Mouse (Mus musculus): ENCODE measurements around the gene Etv6. TPM values are rescaled to one million over a fixed set of nuclear protein-coding genes. Genes with fewer than 3 reads are reported as not detected.

The Etv6 gene
- polyA plus RNA-seq, 1 experiment from 2014 or later = 3.8 TPM

- Histone ChIP-seq H3K27me3 (no peaks in the 10 kb centered on the region), H3K4me1 (replicated peaks) (no peaks in the 10 kb centered on the region), H3K4me2 (no peak overlapping the region), H3K4me3 (replicated peaks) (no peak overlapping the region), H3K9me3 (replicated peaks) (no peaks in the 10 kb centered on the region), H3K27ac (replicated peaks) (no peak overlapping the region), H3K36me3 (replicated peaks) (no peaks in the 10 kb centered on the region), H3K9ac (no peak overlapping the region)
- WGBS (ENCODE audit: insufficient replicate concordance) = 28% methylated on average over 1 of the region's 1 CpGs
- no peak for ATAC-seq (ENCODE audit: insufficient read depth)
These were observed 266.5 kb downstream of the Etv6 start for GRCm38 (mm10) chr6:134301951-134302350.

GRCm38 (mm10) chr6:134311346-134311745, 275.8 kb downstream of the Etv6 start:
- H3K4me3 ChIP-seq (replicated peaks) = no peak overlapping the region
- no peaks in the 10 kb centered on the region for H3K4me1 ChIP-seq (replicated peaks)
- no peaks in the 10 kb centered on the region for H3K36me3 ChIP-seq (replicated peaks)
- no peak overlapping the region for H3K9ac ChIP-seq
- WGBS (ENCODE audit: insufficient replicate concordance) = 66% methylated on average over 4 of the region's 4 CpGs
- H3K27ac ChIP-seq (replicated peaks) = no peak overlapping the region
- H3K27me3 ChIP-seq = no peaks in the 10 kb centered on the region
- no peak overlapping the region for H3K4me2 ChIP-seq
- ATAC-seq (ENCODE audit: insufficient read depth) = no peak
- H3K9me3 ChIP-seq (replicated peaks) = no peaks in the 10 kb centered on the region

- no peak for ATAC-seq (ENCODE audit: insufficient read depth)
- no peaks in the 10 kb centered on the region for H3K36me3 ChIP-seq (replicated peaks)
- no peaks in the 10 kb centered on the region for H3K27me3 ChIP-seq
- H3K27ac ChIP-seq (replicated peaks) = no peak overlapping the region
- H3K4me1 ChIP-seq (replicated peaks) = no peaks in the 10 kb centered on the region
- WGBS (ENCODE audit: insufficient replicate concordance) = 75% methylated on average over 8 of the region's 8 CpGs
- H3K9ac ChIP-seq = no peak overlapping the region
- H3K9me3 ChIP-seq (replicated peaks) = no peaks in the 10 kb centered on the region
- no peak overlapping the region for H3K4me3 ChIP-seq (replicated peaks)
- H3K4me2 ChIP-seq = no peak overlapping the region
These were observed 277.1 kb downstream of the Etv6 start for GRCm38 (mm10) chr6:134312571-134312970.

GRCm38 (mm10) chr6:134317371-134317770, 281.9 kb downstream of the Etv6 start:
- Histone ChIP-seq H3K27ac (replicated peaks) (no peak overlapping the region), H3K27me3 (no peaks in the 10 kb centered on the region), H3K4me1 (replicated peaks) (no peaks in the 10 kb centered on the region), H3K4me3 (replicated peaks) (no peak overlapping the region), H3K36me3 (replicated peaks) (no peaks in the 10 kb centered on the region), H3K9me3 (replicated peaks) (no peaks in the 10 kb centered on the region), H3K4me2 (no peak overlapping the region), H3K9ac (no peak overlapping the region)
- 84% methylated on average over 13 of the region's 13 CpGs for WGBS (ENCODE audit: insufficient replicate concordance)
- ATAC-seq (ENCODE audit: insufficient read depth) = no peak

Other genes starting within 250 kb of the Etv6 start
- not detected in 2 replicates for gene Kap, start 181.9 kb upstream of the Etv6 start, polyA plus RNA-seq (2015; fragmentation: Nextera tagmentation; extraction: Ambion mirVana)

Measured in liver, embryonic 15.5 days (tissue).